Mouse (Mus musculus) heart, adult 2 months (tissue): ENCODE data around the gene Tmem94.

Source experiments
- CTCF ChIP-seq: fragments of 200-600 bp; IDR thresholded peaks from 2 replicates; pipeline ENCODE4 v1.8.1; 2022; ENCODE audit warnings: antibody characterized with exemption, mild to moderate bottlenecking, moderate library complexity
- EP300 ChIP-seq: fragments of 200-500 bp; IDR thresholded peaks from 2 replicates; pipeline ENCODE4 v1.6.1; 2011; ENCODE audit warnings: low read depth, low read length, control low read depth; ENCODE audit not compliant: insufficient read depth
- POLR2A ChIP-seq: fragments of 200-500 bp; IDR thresholded peaks from 2 replicates; pipeline ENCODE4 v1.6.1; 2011; ENCODE audit warnings: mild to moderate bottlenecking, low read depth, low read length, control low read depth; ENCODE audit not compliant: insufficient read depth

DNA sequence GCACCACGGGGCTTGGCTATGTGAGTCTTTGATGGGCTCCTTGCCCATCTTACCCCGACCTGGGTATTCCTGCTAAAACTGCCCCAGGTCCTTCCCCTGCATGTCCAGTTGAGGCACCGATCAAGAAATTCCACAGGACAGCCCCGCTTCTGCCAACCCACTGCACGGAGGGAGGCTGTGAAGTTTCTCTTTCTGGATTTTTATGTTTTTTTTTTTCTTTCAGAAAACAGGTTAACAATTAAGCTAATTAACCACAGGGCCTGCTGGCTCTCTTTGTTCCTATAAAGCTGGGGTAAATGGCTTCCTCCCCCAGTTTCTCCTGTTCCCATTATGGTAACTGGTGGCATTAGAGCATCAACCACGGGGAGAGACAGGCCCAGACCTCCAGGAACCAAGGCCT, 68.8 kb downstream of the Tmem94 start:
- TF ChIP-seq POLR2A = no peak
- TF ChIP-seq EP300 = no peak
- TF ChIP-seq CTCF = no peak
